Mouse (Mus musculus): ENCODE data around the gene Gcgr. TPM values are rescaled to one million over a fixed set of nuclear protein-coding genes. Genes with fewer than 3 reads are reported as not detected.
A peak's percentile ranks its signal among the peaks of the same experiment; 100 is the strongest.

Gene Gcgr
- polyA plus RNA-seq, 1 experiment from 2014 or later, result 0.32 TPM

DNA sequence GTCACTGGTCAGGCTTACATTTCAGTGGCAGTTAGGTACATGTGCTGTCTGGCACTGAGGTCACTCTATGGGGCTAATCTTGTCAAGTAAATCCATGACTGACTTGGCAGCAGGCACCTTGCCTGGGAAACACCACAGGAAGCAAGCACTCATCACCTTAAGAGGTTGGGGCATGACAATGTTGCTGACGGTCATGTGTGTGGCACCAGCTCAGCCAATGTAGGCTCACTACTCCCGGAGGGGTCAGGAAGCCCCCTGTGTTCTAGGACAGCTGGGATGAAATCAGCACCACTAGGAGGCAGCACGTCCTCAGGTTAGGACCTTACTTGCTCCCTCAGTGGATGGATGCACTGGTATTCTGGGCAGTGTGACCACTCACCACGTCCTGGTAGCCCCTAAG lies 11.4 kb downstream of the Gcgr start:
- no peaks in the 10 kb centered on the region for H3K9me3 ChIP-seq (ENCODE audit: control insufficient read depth, low read length)
- ATAC-seq (ENCODE audit: low FRiP score) (no peak), DNase-seq (ENCODE audit: low spot score) (no peak)
- no peak overlapping the region for H3K27ac ChIP-seq
- H3K27me3 ChIP-seq (ENCODE audit: control insufficient read depth, insufficient read depth, low read length), result no peaks in the 10 kb centered on the region
- no peak overlapping the region for H3K4me2 ChIP-seq (replicated peaks)
- H3K9ac ChIP-seq, result no peak overlapping the region
- WGBS, result 33% methylated on average over 4 of the region's 4 CpGs
- peaks cover 35% of the 10 kb centered on the region for H3K36me3 ChIP-seq (replicated peaks; ENCODE audit: control insufficient read depth, insufficient read depth)
- H3K4me1 ChIP-seq (replicated peaks; ENCODE audit: control insufficient read depth, insufficient read depth, low read length), result peaks cover 20% of the 10 kb centered on the region
- H3K4me3 ChIP-seq (replicated peaks; ENCODE audit: low read length), result no peak overlapping the region

GRCm38 (mm10) chr11:120542376-120542775 lies 11.9 kb downstream of the Gcgr start:
- DNase-seq (ENCODE audit: low spot score), result no peak
- peaks cover 20% of the 10 kb centered on the region for H3K4me1 ChIP-seq (replicated peaks; ENCODE audit: control insufficient read depth, insufficient read depth, low read length)
- H3K36me3 ChIP-seq (replicated peaks; ENCODE audit: control insufficient read depth, insufficient read depth), result peaks cover 35% of the 10 kb centered on the region
- H3K27me3 ChIP-seq (ENCODE audit: control insufficient read depth, insufficient read depth, low read length), result no peaks in the 10 kb centered on the region
- no peak for ATAC-seq (ENCODE audit: low FRiP score)
- no peak overlapping the region for H3K9ac ChIP-seq
- no peak overlapping the region for H3K4me2 ChIP-seq (replicated peaks)
- no peak overlapping the region for H3K4me3 ChIP-seq (replicated peaks; ENCODE audit: low read length)
- WGBS, result 89% methylated on average over 6 of the region's 6 CpGs
- H3K9me3 ChIP-seq (ENCODE audit: control insufficient read depth, low read length), result no peaks in the 10 kb centered on the region
- H3K27ac ChIP-seq, result no peak overlapping the region

GRCm38 (mm10) chr11:120545964-120546363 lies 15.5 kb downstream of the Gcgr start:
- WGBS, result 96% methylated on average over 3 of the region's 3 CpGs
- Histone ChIP-seq H3K27ac (no peak overlapping the region), H3K9me3 (ENCODE audit: control insufficient read depth, low read length) (no peaks in the 10 kb centered on the region), H3K9ac (no peak overlapping the region), H3K36me3 (replicated peaks; ENCODE audit: control insufficient read depth, insufficient read depth) (peaks cover 35% of the 10 kb centered on the region), H3K4me1 (replicated peaks; ENCODE audit: control insufficient read depth, insufficient read depth, low read length) (peaks cover 15% of the 10 kb centered on the region), H3K4me2 (replicated peaks) (no peak overlapping the region), H3K27me3 (ENCODE audit: control insufficient read depth, insufficient read depth, low read length) (no peaks in the 10 kb centered on the region), H3K4me3 (replicated peaks; ENCODE audit: low read length) (no peak overlapping the region)
- ATAC-seq (ENCODE audit: low FRiP score), result no peak
- DNase-seq (ENCODE audit: low spot score), result no peak

- Histone ChIP-seq H3K9ac (no peak overlapping the region), H3K4me3 (replicated peaks; ENCODE audit: low read length) (no peak overlapping the region), H3K36me3 (replicated peaks; ENCODE audit: control insufficient read depth, insufficient read depth) (peaks cover 24% of the 10 kb centered on the region), H3K27ac (no peak overlapping the region), H3K4me2 (replicated peaks) (no peak overlapping the region), H3K9me3 (ENCODE audit: control insufficient read depth, low read length) (no peaks in the 10 kb centered on the region), H3K27me3 (ENCODE audit: control insufficient read depth, insufficient read depth, low read length) (no peaks in the 10 kb centered on the region), H3K4me1 (replicated peaks; ENCODE audit: control insufficient read depth, insufficient read depth, low read length) (peaks cover 15% of the 10 kb centered on the region)
- 67% methylated on average over 2 of the region's 2 CpGs for WGBS
- no peak for ATAC-seq (ENCODE audit: low FRiP score)
- no peak for DNase-seq (ENCODE audit: low spot score)
These were observed 17.0 kb downstream of the Gcgr start for GRCm38 (mm10) chr11:120547469-120547868.

DNA sequence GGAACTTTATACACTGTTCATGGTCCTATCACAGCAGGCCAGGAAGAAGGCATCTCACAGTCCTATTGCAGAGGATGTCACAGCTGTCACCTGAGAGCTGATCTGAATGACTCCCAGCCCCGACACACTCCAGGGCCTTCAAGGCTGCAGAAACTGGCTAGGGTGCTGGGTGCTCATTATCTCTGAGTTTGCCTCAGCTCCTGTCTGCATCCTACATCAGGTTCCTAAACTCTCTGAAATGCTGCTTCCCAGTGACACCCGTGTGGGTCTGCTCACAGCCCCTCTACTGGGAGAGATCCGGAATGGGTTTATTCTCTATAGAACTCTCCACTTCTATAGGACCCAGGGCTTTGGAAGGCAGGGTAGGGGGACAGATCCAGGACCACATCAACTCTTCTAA lies 17.7 kb downstream of the Gcgr start:
- 82% methylated on average over 3 of the region's 3 CpGs for WGBS

DNA sequence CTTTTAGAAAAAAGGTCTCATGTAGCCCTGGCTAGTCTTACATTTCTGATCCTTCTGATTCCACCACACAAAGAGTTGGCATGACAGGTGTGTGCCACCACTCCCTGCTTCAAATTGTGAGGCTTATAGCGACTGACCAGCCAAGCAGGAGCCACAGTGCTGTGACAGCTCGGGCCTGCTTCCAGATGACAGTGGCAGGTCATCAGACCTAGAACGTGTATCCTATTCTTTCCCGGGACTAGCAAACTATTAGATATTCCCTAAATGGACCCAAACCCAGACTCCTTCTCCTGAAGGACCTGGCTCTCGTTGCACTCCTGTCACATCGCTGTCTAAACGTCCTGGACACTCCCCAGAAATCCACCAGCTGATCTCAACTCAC lies 18.3 kb downstream of the Gcgr start:
- no peak for DNase-seq (ENCODE audit: low spot score)
- H3K9ac ChIP-seq, result peak overlapping the region; percentile 98
- no peak for ATAC-seq (ENCODE audit: low FRiP score)
- 36% methylated on average over 7 of the region's 7 CpGs for WGBS
- peak overlapping the region; percentile 96 for H3K4me3 ChIP-seq (replicated peaks; ENCODE audit: low read length)
- peak overlapping the region; percentile 86 for H3K27ac ChIP-seq
- H3K4me2 ChIP-seq (replicated peaks), result peak overlapping the region; percentile 77
- H3K36me3 ChIP-seq (replicated peaks; ENCODE audit: control insufficient read depth, insufficient read depth), result peaks cover 10% of the 10 kb centered on the region
- H3K4me1 ChIP-seq (replicated peaks; ENCODE audit: control insufficient read depth, insufficient read depth, low read length), result peaks cover 15% of the 10 kb centered on the region
- no peaks in the 10 kb centered on the region for H3K27me3 ChIP-seq (ENCODE audit: control insufficient read depth, insufficient read depth, low read length)
- H3K9me3 ChIP-seq (ENCODE audit: control insufficient read depth, low read length), result no peaks in the 10 kb centered on the region

More for the DNA sequence above, 17.7 kb downstream of the Gcgr start:
- H3K4me2 ChIP-seq (replicated peaks), result peak overlapping the region; percentile 77
- ATAC-seq (ENCODE audit: low FRiP score), result no peak
- H3K9me3 ChIP-seq (ENCODE audit: control insufficient read depth, low read length), result no peaks in the 10 kb centered on the region
- peaks cover 16% of the 10 kb centered on the region for H3K36me3 ChIP-seq (replicated peaks; ENCODE audit: control insufficient read depth, insufficient read depth)
- peak overlapping the region; percentile 96 for H3K4me3 ChIP-seq (replicated peaks; ENCODE audit: low read length)
- DNase-seq (ENCODE audit: low spot score), result no peak
- H3K27ac ChIP-seq, result no peak overlapping the region
- H3K27me3 ChIP-seq (ENCODE audit: control insufficient read depth, insufficient read depth, low read length), result no peaks in the 10 kb centered on the region
- peak overlapping the region; percentile 98 for H3K9ac ChIP-seq
- H3K4me1 ChIP-seq (replicated peaks; ENCODE audit: control insufficient read depth, insufficient read depth, low read length), result peaks cover 15% of the 10 kb centered on the region

DNA sequence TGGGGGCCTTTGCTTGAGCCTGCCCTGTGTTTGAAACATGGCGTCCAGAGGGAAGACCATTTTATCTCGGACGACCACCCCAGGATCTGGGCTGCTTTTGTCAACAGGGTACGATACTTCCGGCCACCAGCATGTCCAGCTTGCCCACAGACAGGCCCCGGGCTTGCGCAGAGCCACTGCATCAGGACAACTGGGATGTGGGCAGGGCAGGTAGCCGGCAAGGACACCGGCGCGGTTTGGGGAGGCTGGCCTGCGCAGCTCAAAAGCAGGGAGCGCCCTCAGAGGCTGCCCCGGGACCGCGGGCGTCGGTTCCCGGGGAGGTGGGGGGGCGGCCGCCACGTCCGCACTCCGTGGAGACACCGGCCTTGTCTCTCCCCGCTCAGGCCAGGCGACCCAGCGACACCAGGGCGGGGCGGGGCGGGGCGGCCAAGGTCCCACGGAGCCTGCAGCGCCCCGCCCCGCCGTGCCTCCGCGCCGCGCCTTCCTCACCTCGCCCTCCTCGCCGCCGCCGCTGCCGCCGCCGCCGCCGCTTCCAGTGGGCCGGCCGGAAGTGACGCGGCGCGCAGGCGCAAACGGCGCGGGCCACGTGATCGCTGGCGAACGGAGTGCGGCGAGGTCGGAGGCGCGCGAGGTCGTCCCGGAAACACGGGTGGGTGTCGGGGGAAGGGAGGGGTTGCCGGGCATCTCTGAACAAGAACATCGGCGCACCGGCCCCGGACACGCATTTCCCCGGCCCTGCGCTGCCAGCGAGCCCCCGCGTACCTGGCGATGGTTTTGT lies 18.9 kb downstream of the Gcgr start, which contains the start of gene Mcrip1:
TSS of gene Mcrip1 (minus strand) at position 560 of the 778 bp plus-strand sequence.
- Histone ChIP-seq H3K36me3 (replicated peaks; ENCODE audit: control insufficient read depth, insufficient read depth) (peaks cover 5% of the 10 kb centered on the region), H3K27ac (peak within 1 kb of the TSS; percentile 86), H3K4me1 (replicated peaks; ENCODE audit: control insufficient read depth, insufficient read depth, low read length) (peaks cover 15% of the 10 kb centered on the region), H3K27me3 (ENCODE audit: control insufficient read depth, insufficient read depth, low read length) (no peaks in the 10 kb centered on the region), H3K4me3 (replicated peaks; ENCODE audit: low read length) (peak within 1 kb of the TSS; percentile 96), H3K4me2 (replicated peaks) (peak within 1 kb of the TSS; percentile 77), H3K9ac (peak within 1 kb of the TSS; percentile 98), H3K9me3 (ENCODE audit: control insufficient read depth, low read length) (no peaks in the 10 kb centered on the region)
- peak; percentile 90 for ATAC-seq (ENCODE audit: low FRiP score)
- under 1% methylated on average over 70 of the region's 87 CpGs for WGBS
- peak; percentile 93 for DNase-seq (ENCODE audit: low spot score)

DNA sequence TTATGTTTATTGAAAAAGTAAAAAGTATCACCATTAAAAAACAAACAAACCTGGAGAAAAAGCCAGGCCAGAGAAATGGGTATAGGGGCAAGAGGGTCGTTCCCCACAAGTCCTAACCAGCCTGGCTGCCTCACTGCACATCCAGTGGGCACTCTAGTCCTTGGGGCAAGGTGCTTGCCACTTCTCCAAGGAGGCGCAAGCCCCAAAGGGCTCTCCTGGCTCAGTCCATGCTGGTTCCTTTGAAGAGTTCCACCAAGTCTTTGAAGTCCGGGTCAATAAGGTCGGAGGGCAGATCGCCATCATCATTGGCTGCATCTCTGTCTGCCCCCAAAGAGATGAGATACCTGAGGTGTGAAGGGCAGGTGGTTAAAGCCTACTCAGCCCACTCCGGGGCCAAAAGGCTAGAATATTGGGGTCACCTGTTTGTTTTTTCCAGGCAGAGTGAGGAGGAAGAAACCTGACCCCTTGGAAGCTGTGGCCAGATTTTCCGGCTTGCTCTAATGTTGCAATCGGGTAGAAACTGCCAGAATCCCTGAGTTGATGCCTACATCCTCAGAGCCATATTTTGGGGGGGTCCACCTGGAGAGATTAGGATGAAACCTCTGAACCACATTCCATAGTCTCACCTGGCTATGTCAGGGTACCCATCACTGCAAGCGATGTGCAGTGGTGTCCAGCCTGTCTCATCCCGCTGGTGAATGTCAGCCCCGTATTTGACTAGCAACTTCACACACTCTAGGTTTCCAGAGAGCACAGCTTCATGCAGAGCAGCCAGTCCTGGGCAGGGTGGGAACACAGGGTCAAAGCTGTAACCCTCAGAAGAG lies 19.7 kb downstream of the Gcgr start:
- Histone ChIP-seq H3K36me3 (replicated peaks; ENCODE audit: control insufficient read depth, insufficient read depth) (no peaks in the 10 kb centered on the region), H3K4me3 (replicated peaks; ENCODE audit: low read length) (peak overlapping the region; percentile 96), H3K27ac (peak overlapping the region; percentile 86), H3K9ac (peak overlapping the region; percentile 98), H3K9me3 (ENCODE audit: control insufficient read depth, low read length) (no peaks in the 10 kb centered on the region), H3K27me3 (ENCODE audit: control insufficient read depth, insufficient read depth, low read length) (no peaks in the 10 kb centered on the region), H3K4me2 (replicated peaks) (peak overlapping the region; percentile 77), H3K4me1 (replicated peaks; ENCODE audit: control insufficient read depth, insufficient read depth, low read length) (peaks cover 15% of the 10 kb centered on the region)
- peak; percentile 35; the same call in 1 of the 2 replicates for ATAC-seq (ENCODE audit: low FRiP score)
- no peak for DNase-seq (ENCODE audit: low spot score)
- 78% methylated on average over 11 of the region's 11 CpGs for WGBS

- 94% methylated on average over 28 of the region's 28 CpGs for WGBS
- Histone ChIP-seq H3K4me1 (replicated peaks; ENCODE audit: control insufficient read depth, insufficient read depth, low read length) (peaks cover 15% of the 10 kb centered on the region), H3K36me3 (replicated peaks; ENCODE audit: control insufficient read depth, insufficient read depth) (no peaks in the 10 kb centered on the region), H3K4me3 (replicated peaks; ENCODE audit: low read length) (peak within 1 kb of the TSS; percentile 96), H3K27me3 (ENCODE audit: control insufficient read depth, insufficient read depth, low read length) (no peaks in the 10 kb centered on the region), H3K9me3 (ENCODE audit: control insufficient read depth, low read length) (no peaks in the 10 kb centered on the region), H3K9ac (peak within 1 kb of the TSS; percentile 98), H3K4me2 (replicated peaks) (peak within 1 kb of the TSS; percentile 77), H3K27ac (peak within 1 kb of the TSS; percentile 86)
- no peak for ATAC-seq (ENCODE audit: low FRiP score)
- no peak for DNase-seq (ENCODE audit: low spot score)
These were observed 20.4 kb downstream of the Gcgr start, which contains the start of gene Ppp1r27 for GRCm38 (mm10) chr11:120550810-120551440. Gene Ppp1r27, minus strand, starts transcription at chr11:120551132.

Data from hindbrain, embryonic 14.5 days (tissue).